Mouse (Mus musculus) heart, embryonic 14.5 days (tissue): Measurements from ENCODE around the gene Dyrk1a. TPM values are rescaled to one million over a fixed set of nuclear protein-coding genes. Genes with fewer than 3 reads are reported as not detected.

Source experiments
- ATAC-seq: fragments of 200-750 bp; cut with Nextera tagmentation; 2 replicates; pipeline ENCODE4 v1.8.0; 2017; ENCODE audit warnings: low read depth, moderate TSS enrichment; ENCODE audit not compliant: insufficient number of reproducible peaks, insufficient read depth, low FRiP score
- H3K27ac ChIP-seq, 2 experiments: fragments of 200-500 bp in 1 of 2; fragments of 300-500 bp in 1 of 2; sonication (generic) in 1 of 2; replicated peaks in 1 of 2; 2 replicates each; pipeline ENCODE4 v1.5.1; 2012 to 2014; ENCODE audit warnings: low read depth in 2 of 2, low read length in 2 of 2, control low read depth in 1 of 2, mild to moderate bottlenecking in 1 of 2, mixed read lengths in 1 of 2; ENCODE audit not compliant: control insufficient read depth in 1 of 2, insufficient read depth in 1 of 2
- H3K27me3 ChIP-seq: fragments of 300-500 bp; sonication (generic); 2 replicates; pipeline ENCODE4 v1.6.1; 2014; ENCODE audit warnings: mild to moderate bottlenecking, low read length, control low read depth; ENCODE audit not compliant: control insufficient read depth, insufficient read depth
- H3K36me3 ChIP-seq: fragments of 300-500 bp; sonication (generic); 2 replicates; pipeline ENCODE4 v1.6.1; 2014; ENCODE audit warnings: mild to moderate bottlenecking, control low read depth, low read length, mixed read lengths; ENCODE audit not compliant: control insufficient read depth, insufficient read depth
- H3K4me1 ChIP-seq, 2 experiments: fragments of 200-500 bp in 1 of 2; fragments of 300-500 bp in 1 of 2; sonication (generic) in 1 of 2; 2 replicates each; pipeline ENCODE4 v1.6.1; 2012 to 2014; ENCODE audit warnings: low read length in 2 of 2, control low read depth in 1 of 2, mixed read lengths in 1 of 2; ENCODE audit not compliant: control insufficient read depth in 2 of 2, insufficient read depth in 2 of 2
- H3K4me2 ChIP-seq: fragments of 300-500 bp; sonication (generic); 2 replicates; pipeline ENCODE4 v1.6.1; 2014; ENCODE audit warnings: mild to moderate bottlenecking, low read length
- H3K4me3 ChIP-seq, 2 experiments: fragments of 200-500 bp in 1 of 2; fragments of 300-500 bp in 1 of 2; sonication (generic) in 1 of 2; 2 replicates each; pipeline ENCODE4 v1.5.1; 2012 to 2014; ENCODE audit warnings: low read length in 2 of 2, mild to moderate bottlenecking in 2 of 2, control low read depth in 1 of 2, low read depth in 1 of 2, moderate library complexity in 1 of 2; ENCODE audit not compliant: control insufficient read depth in 1 of 2, insufficient read depth in 1 of 2
- H3K9ac ChIP-seq: fragments of 300-500 bp; sonication (generic); 2 replicates; pipeline ENCODE4 v1.6.1; 2014; ENCODE audit warnings: mild to moderate bottlenecking, low read length
- H3K9me3 ChIP-seq: fragments of 300-500 bp; sonication (generic); 2 replicates; pipeline ENCODE4 v1.6.1; 2016; ENCODE audit warnings: low read length, control low read depth; ENCODE audit not compliant: control insufficient read depth
- WGBS: fragments of 180-500 bp; shearing (Covaris S2); extraction: QIAGEN DNeasy Blood & Tissue Kit; methylation state at CpG from one replicate; pipeline ENCODE4 v1.1.7; 2014; 5-methylcytosine and 5-hydroxymethylcytosine counted together
- polyA plus RNA-seq: library from polyadenylated mRNA; unstranded; fragments of >200 nt; fragmentation: Nextera tagmentation; extraction: Ambion mirVana; gene quantifications from 2 replicates; pipeline ENCODE4 v1.2.1, GENCODE M21; 2014

Gene Dyrk1a
- polyA plus RNA-seq = 12.2 and 12.3 TPM in 2 replicates

DNA sequence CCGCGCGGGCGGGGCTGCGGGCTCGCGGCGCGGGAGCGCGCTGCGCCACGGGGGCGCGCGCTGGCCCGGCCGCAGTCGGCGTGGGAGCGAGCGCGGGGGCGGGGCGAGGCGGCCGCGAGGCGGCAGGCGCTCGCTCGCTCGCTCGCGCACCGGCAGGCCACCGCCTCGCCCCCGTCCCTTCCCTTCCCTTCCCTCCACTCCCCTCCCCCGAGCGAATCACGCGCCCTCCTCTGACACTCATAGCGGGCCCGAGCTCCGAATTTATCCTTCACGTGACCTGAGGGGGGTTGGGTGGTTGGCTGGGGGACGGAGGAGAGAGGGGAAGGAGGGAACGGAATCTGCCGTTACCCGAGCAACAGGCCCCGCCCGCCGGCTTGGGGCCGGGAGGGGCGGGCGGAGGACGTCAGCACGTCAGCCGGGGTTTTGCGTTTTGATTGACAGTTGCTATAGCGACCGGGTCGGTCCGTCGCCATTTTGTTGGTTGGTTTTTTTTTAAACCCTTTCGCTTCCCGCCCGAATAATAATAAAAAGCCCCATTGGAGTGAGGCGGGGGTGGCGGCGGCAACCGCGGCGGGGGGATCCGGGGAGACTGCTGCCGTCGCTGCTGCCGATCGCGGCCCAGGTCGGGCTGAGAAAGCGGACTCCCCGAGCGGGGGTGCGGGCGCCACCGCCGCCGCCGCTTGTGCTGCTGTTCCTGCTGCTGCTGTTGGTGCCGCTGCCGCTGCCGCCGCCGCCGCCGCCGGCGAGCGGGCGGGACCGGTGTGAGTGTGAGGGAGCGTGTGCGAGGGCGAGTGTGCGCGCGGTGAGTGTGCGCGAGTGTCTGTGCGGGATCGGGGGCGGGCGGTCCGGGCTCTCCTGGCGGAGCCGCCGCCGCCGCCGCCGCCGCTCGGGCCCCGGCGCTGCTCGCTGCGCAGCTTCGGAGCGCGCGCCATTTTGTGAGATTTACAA, at the start of gene Dyrk1a:
Dyrk1a (plus strand) TSS at position 782 of the 948 bp plus-strand sequence.
- WGBS = under 1% methylated on average over 93 of the region's 133 CpGs

DNA sequence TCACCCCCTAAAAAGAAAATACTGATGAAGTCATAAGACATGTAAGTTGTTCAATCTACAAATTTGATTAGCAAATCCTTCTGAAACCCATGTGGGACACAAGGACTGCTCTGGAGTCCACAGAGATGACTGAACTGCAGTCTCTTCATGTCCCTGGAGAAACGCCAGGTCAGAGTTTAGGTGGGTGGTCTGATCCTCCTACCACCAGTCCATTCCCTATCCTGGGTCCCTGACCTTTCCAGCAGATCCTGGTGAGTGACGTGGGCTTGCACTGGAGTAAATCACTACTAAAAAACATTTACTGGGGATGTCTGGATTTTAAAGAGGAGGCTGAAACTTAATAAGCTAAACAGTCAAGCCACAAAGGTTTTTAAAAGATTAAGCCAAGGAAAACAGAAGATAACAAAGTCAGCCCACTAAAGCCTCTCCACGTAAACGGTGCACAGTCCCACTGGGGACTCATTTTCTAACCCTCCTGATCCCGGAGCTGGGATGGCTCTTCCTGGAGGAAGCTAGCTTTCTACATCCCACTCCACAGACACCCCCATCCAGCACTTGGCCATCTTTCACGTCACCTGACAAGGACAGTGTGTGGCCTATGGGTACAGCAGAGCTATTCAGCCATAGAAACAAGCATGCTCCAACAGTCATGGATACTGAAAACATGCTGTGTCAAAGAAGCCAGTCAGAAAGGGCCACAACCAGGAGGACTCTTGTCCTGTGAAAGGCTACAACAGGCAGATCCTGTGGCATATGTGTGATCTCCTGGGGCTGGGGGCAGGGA, 46.0 kb upstream of the Dyrk1a start:
- Histone ChIP-seq H3K36me3 (no peaks in the 10 kb centered on the region), H3K27me3 (no peaks in the 10 kb centered on the region), H3K4me3 (no peak overlapping the region), H3K9me3 (no peaks in the 10 kb centered on the region), H3K4me2 (peak overlapping the region; percentile 39), H3K4me1 (peaks cover 12 to 43% of the 10 kb centered on the region in 2 experiments), H3K27ac (peak overlapping the region; percentile 25 to 54), H3K9ac (peak overlapping the region; percentile 34)
- no peak for ATAC-seq
- 42% methylated on average over 6 of the region's 6 CpGs for WGBS

More for the DNA sequence above, at the start of gene Dyrk1a:
- Histone ChIP-seq H3K4me3 (peak within 1 kb of the TSS; percentile 70 to 92), H3K4me2 (peak within 1 kb of the TSS; percentile 67), H3K9me3 (no peaks in the 10 kb centered on the region), H3K27ac (peak within 1 kb of the TSS; percentile 99 to 100), H3K27me3 (no peaks in the 10 kb centered on the region), H3K36me3 (no peaks in the 10 kb centered on the region), H3K4me1 (peaks cover 7 to 39% of the 10 kb centered on the region in 2 experiments), H3K9ac (peak within 1 kb of the TSS; percentile 100)
- peak; percentile 93 for ATAC-seq

DNA sequence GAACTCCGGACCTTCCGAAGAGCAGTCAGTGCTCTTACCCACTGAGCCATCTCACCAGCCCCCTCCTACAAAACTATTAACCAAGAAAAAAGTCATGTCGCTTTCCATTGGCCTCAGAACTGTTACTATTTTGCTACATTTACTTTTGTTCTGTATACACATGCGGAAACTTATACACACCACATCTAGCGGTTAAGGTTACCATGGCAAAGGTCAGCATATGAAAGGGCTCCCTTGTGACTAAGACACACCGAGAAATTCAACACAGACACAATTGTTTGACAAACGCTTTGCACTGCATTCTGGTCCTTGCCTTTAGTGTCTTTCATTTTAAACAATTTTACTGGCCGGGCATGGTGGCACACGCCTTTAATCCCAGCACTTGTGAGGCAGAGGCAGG, 45.1 kb upstream of the Dyrk1a start:
- H3K4me1 ChIP-seq = peaks cover 6 to 34% of the 10 kb centered on the region in 2 experiments
- WGBS = 92% methylated on average over 9 of the region's 9 CpGs
- H3K4me2 ChIP-seq = peak overlapping the region; percentile 81
- H3K27ac ChIP-seq = no peak overlapping the region
- H3K36me3 ChIP-seq = no peaks in the 10 kb centered on the region
- H3K27me3 ChIP-seq = no peaks in the 10 kb centered on the region
- H3K4me3 ChIP-seq = no peak overlapping the region
- no peaks in the 10 kb centered on the region for H3K9me3 ChIP-seq
- H3K9ac ChIP-seq = no peak overlapping the region
- no peak for ATAC-seq

DNA sequence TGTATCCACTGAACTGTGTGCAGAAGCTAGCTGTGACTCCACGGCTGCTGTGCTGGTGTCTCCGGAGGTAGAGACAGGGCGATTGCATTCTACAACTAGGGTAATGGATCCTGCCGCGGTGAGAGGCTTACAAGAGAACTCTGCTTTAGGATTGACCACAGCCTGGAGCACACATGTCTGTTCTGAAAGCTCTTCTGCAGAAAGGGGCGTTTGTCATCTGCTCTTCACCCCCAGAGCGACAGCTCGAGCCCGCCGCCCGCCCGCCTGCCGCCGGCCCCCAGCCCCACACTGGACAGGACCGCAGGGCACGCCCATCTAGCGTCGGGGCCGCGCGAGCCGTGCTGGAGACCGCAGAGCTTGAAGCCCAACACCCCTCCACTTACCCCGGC, 43.9 kb upstream of the Dyrk1a start:
- Histone ChIP-seq H3K4me3 (peak overlapping the region; percentile 77 to 81), H3K9me3 (no peaks in the 10 kb centered on the region), H3K4me2 (peak overlapping the region; percentile 81), H3K27ac (peak overlapping the region; percentile 96 to 98), H3K4me1 (peaks cover 6 to 29% of the 10 kb centered on the region in 2 experiments), H3K9ac (peak overlapping the region; percentile 86), H3K27me3 (no peaks in the 10 kb centered on the region), H3K36me3 (no peaks in the 10 kb centered on the region)
- WGBS = under 1% methylated on average over 24 of the region's 24 CpGs
- ATAC-seq = peak; percentile 55

DNA sequence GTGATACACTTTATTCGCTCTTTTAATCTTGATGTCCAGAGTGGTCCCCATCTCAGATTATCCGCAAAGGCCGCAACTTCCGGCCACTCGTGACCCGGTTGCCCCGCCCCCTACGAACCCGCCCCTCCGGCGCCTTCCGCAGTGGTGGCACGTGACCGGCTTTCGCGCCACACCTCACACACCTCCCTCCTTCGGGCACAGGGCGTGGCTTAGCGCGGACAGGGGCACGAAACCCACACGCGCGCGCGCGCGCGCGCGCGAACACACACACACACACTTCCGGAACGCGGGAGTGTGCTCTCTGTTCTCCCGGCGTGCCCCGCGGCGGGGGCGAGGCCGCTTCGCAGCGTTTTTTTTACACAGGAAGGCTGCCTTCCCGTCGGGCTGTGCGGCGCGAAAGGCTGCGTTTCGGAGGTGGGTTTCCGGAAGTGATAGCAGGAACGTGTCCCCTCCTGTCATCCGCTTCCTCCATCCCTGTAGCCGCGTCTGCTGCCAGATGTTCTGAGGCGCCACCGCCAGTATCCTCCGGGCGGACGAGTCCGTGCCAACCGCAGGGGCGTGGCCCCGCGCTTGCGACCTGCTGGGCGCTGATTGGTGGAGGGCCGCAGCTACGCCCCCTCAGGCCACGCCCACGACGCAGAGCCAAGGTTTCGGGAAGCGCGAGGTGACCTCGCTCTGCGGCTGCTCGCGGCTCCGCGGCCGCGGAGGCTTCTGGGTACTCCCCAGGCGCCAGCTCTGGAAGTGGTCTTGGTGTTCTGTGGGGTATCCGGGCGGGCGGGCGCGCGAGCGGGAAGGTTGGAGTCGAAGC, 43.3 kb upstream of the Dyrk1a start, which contains the start of gene Vps26c:
Vps26c (minus strand) TSS at position 487 of the 808 bp plus-strand sequence.
- peaks cover 6 to 28% of the 10 kb centered on the region in 2 experiments for H3K4me1 ChIP-seq
- under 1% methylated on average over 92 of the region's 93 CpGs for WGBS
- H3K9me3 ChIP-seq = no peaks in the 10 kb centered on the region
- ATAC-seq = peak; percentile 90
- peak within 1 kb of the TSS; percentile 86 for H3K9ac ChIP-seq
- H3K4me3 ChIP-seq = peak within 1 kb of the TSS; percentile 77 to 81
- peak within 1 kb of the TSS; percentile 96 to 98 for H3K27ac ChIP-seq
- H3K4me2 ChIP-seq = peak within 1 kb of the TSS; percentile 81
- no peaks in the 10 kb centered on the region for H3K36me3 ChIP-seq
- no peaks in the 10 kb centered on the region for H3K27me3 ChIP-seq

DNA sequence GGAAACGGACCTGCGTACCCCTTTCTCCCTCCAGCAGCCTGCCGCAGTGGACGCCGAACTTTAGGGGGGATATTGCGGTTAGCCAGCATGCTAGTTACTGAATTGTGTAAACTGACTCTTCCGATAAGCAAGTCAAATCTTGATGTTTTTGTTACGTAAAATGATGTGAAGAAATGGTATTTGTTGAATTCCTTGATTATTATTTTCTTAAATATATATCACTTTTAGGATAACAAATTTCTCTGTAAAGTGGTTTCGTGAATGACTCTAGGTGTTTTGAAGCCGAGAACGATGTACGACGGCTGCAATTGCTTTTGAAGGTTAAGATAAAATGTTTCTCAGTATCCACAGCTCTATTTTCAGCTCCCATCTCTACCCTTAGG, 42.7 kb upstream of the Dyrk1a start:
- H3K9me3 ChIP-seq = no peaks in the 10 kb centered on the region
- no peak for ATAC-seq
- H3K27me3 ChIP-seq = no peaks in the 10 kb centered on the region
- no peaks in the 10 kb centered on the region for H3K36me3 ChIP-seq
- WGBS = 1% methylated on average over 13 of the region's 13 CpGs
- H3K4me3 ChIP-seq = peak overlapping the region; percentile 77 to 81
- H3K27ac ChIP-seq = peak overlapping the region; percentile 96 to 98
- H3K9ac ChIP-seq = peak overlapping the region; percentile 86
- peak overlapping the region; percentile 68 for H3K4me2 ChIP-seq
- H3K4me1 ChIP-seq = peaks cover 6 to 26% of the 10 kb centered on the region in 2 experiments

DNA sequence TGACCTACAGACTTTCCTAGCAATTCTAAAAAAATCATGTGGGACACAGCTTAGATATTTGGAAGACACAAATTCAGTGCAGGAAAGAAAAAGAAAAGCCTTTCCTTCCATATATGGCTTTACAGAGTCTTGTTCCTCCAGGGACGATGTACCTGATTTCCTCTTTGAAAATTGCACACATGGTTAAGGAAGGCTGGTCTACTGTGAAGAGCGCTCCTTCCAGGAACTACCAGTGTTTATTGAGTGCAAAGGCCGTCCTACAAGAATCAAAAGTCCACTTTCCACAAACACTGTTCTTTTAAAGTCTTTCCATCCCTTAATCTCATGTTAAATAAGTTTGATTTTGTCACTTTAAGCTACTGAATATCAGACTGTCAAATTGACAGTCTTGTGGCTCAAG, 42.3 kb upstream of the Dyrk1a start:
- Histone ChIP-seq H3K4me2 (peak overlapping the region; percentile 68), H3K9ac (peak overlapping the region; percentile 86), H3K9me3 (no peaks in the 10 kb centered on the region), H3K4me3 (peak overlapping the region; percentile 77 to 81; a peak in 3 of 4 replicates), H3K36me3 (no peaks in the 10 kb centered on the region), H3K4me1 (peaks cover 6 to 25% of the 10 kb centered on the region in 2 experiments), H3K27ac (peak overlapping the region; percentile 96 to 98), H3K27me3 (no peaks in the 10 kb centered on the region)
- no peak for ATAC-seq
- WGBS = 45% methylated on average over 3 of the region's 3 CpGs
